Mouse (Mus musculus) testis, adult 2 months (tissue): Measurements from ENCODE around the gene Ankrd35. TPM values are rescaled to one million over a fixed set of nuclear protein-coding genes. Genes with fewer than 3 reads are reported as not detected.

ENCODE experiments used
- H3K27ac ChIP-seq: fragments of 200-500 bp; 2 replicates; pipeline ENCODE4 v1.5.1; 2012; ENCODE audit warnings: low read depth, low read length; ENCODE audit not compliant: control insufficient read depth, insufficient read depth
- H3K27me3 ChIP-seq: fragments of 200-500 bp; 2 replicates; pipeline ENCODE4 v1.6.1; 2012; ENCODE audit warnings: mild to moderate bottlenecking, low read length, moderate library complexity; ENCODE audit not compliant: control insufficient read depth, insufficient read depth
- H3K36me3 ChIP-seq: fragments of 200-500 bp; 2 replicates; pipeline ENCODE4 v1.6.1; 2012; ENCODE audit warnings: mild to moderate bottlenecking, low read length; ENCODE audit not compliant: control insufficient read depth, insufficient read depth
- H3K4me1 ChIP-seq: fragments of 200-500 bp; 2 replicates; pipeline ENCODE4 v1.6.1; 2012; ENCODE audit warnings: low read length; ENCODE audit not compliant: control insufficient read depth, insufficient read depth
- H3K4me3 ChIP-seq: fragments of 200-500 bp; 2 replicates; pipeline ENCODE4 v1.5.1; 2012; ENCODE audit warnings: low read depth, mild to moderate bottlenecking, low read length, moderate library complexity, mixed read lengths; ENCODE audit not compliant: control insufficient read depth
- CTCF ChIP-seq: fragments of 200-500 bp; IDR thresholded peaks from 2 replicates; pipeline ENCODE4 v1.5.1; 2012; ENCODE audit warnings: low read depth, mild to moderate bottlenecking, inconsistent platforms, low read length, moderate library complexity; ENCODE audit not compliant: control insufficient read depth, insufficient read depth, insufficient replicate concordance
- POLR2A ChIP-seq: fragments of 200-500 bp; IDR thresholded peaks from 2 replicates; pipeline ENCODE4 v1.6.1; 2012; ENCODE audit warnings: low read depth, mild to moderate bottlenecking, inconsistent platforms, low read length, moderate library complexity; ENCODE audit not compliant: control insufficient read depth
- polyA plus RNA-seq: library from polyadenylated mRNA; depleted of rRNA; stranded (reverse); fragments of >200 nt; gene quantifications from 2 replicates; pipeline ENCODE4 v1.2.3, GENCODE M21; 2012

The Ankrd35 gene
- polyA plus RNA-seq, 1 experiment: 0.52 TPM

GRCm38 (mm10) chr3:96714286-96714685 lies 44.4 kb downstream of the Ankrd35 start:
- Histone ChIP-seq H3K36me3 (peaks cover 2% of the 10 kb centered on the region), H3K27ac (no peak overlapping the region), H3K27me3 (no peaks in the 10 kb centered on the region), H3K4me3 (no peak overlapping the region), H3K4me1 (no peaks in the 10 kb centered on the region)
- no peak for TF ChIP-seq POLR2A
- TF ChIP-seq CTCF: no peak

- TF ChIP-seq CTCF (no peak), POLR2A (no peak)
- H3K27ac ChIP-seq: no peak overlapping the region
- no peaks in the 10 kb centered on the region for H3K4me1 ChIP-seq
- H3K27me3 ChIP-seq: no peaks in the 10 kb centered on the region
- H3K4me3 ChIP-seq: no peak overlapping the region
- peaks cover 2% of the 10 kb centered on the region for H3K36me3 ChIP-seq
Observed at GRCm38 (mm10) chr3:96715854-96716253, 45.9 kb downstream of the Ankrd35 start.

GRCm38 (mm10) chr3:96719173-96719572 lies 49.2 kb downstream of the Ankrd35 start:
- peaks cover 2% of the 10 kb centered on the region for H3K36me3 ChIP-seq
- no peaks in the 10 kb centered on the region for H3K27me3 ChIP-seq
- no peak overlapping the region for H3K27ac ChIP-seq
- TF ChIP-seq POLR2A: no peak
- peak; percentile 36; the same call in 1 of the 2 replicates for TF ChIP-seq CTCF
- no peak overlapping the region for H3K4me3 ChIP-seq
- no peaks in the 10 kb centered on the region for H3K4me1 ChIP-seq

DNA sequence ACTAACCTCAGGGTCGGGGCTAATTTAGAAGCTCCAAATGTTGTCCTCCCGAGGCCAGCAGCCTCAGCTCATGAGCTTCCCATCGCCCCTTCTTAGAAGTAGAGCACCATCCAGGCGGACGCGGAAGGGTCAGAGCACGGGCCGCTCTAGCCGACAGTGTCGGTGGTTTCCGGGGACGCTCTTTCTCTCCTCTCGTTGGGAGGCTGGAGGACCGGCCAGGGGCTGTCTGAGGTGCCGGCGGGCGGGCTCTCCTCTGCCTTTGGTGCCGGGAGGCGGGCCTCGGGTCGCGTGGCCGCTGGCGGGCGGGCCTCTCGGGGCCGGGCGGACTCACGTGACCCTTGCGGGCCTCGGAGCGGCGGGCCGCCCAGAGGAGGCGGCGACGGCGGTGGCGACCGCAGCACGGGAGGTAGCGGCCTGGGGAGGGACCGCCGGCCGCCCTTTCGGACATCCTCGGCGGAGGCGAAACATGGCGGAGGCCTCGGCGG lies 57.5 kb downstream of the Ankrd35 start, which contains the start of the genes Polr3c and Rnf115:
Gene Polr3c (minus strand): TSS at position 286 of the 485 bp plus-strand sequence.
Gene Rnf115 (plus strand): TSS at position 322 of the 485 bp plus-strand sequence.
- peak within 1 kb of the TSS; percentile 92 for H3K4me3 ChIP-seq
- TF ChIP-seq POLR2A (peak; percentile 83), CTCF (no peak)
- peak within 1 kb of the TSS; percentile 87 for H3K27ac ChIP-seq
- peaks cover 5% of the 10 kb centered on the region for H3K4me1 ChIP-seq
- no peaks in the 10 kb centered on the region; the same call in 1 of the 2 replicates for H3K36me3 ChIP-seq
- no peaks in the 10 kb centered on the region for H3K27me3 ChIP-seq

DNA sequence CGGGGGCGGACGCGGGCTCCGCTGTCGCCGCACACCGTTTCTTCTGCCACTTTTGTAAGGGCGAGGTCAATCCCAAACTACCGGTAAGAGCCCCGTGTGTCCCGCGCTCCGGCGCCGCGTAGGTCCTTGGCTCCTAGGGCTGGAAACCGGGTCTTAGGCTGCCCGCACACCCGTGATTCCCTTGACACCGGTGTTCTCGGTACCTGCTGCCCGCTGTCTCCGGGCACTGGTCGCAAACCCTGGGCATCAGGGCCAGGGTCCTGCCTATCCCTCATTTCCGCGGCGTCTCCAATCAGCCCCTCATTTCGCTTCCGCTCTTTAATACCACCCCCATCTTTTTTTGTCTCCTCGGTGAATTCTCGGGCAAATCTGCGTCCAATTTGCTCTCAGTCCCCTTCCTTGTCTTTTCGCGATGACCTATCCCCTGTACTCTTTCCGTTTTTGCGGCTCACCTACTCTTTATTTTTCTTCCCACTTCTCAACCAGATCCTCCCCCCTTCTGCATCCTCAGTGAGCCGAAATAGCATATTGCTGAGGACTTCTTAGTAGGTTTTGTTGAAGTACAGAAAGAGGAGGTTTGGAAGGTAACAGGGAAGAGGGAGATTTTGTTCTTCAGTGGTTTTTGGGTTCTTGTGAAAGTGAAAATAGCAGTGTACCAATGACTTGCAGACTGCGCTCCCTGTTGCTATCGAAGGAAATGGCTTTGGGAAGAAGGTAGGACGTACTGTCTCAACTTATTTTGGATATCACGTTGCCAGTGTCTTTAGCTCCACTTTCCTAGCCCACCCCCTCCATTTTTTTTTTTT lies 58.1 kb downstream of the Ankrd35 start:
- peaks cover 5% of the 10 kb centered on the region for H3K4me1 ChIP-seq
- H3K4me3 ChIP-seq: peak overlapping the region; percentile 92
- TF ChIP-seq CTCF (no peak), POLR2A (no peak)
- H3K36me3 ChIP-seq: no peaks in the 10 kb centered on the region; the same call in 1 of the 2 replicates
- H3K27me3 ChIP-seq: no peaks in the 10 kb centered on the region
- H3K27ac ChIP-seq: peak overlapping the region; percentile 87

- TF ChIP-seq POLR2A (no peak), CTCF (no peak)
- Histone ChIP-seq H3K4me3 (peak overlapping the region; percentile 92; the same call in 1 of the 2 replicates), H3K36me3 (no peaks in the 10 kb centered on the region), H3K4me1 (peaks cover 5% of the 10 kb centered on the region), H3K27me3 (no peaks in the 10 kb centered on the region), H3K27ac (peak overlapping the region; percentile 87; the same call in 1 of the 2 replicates)
Observed at GRCm38 (mm10) chr3:96728634-96729402, 58.9 kb downstream of the Ankrd35 start.

GRCm38 (mm10) chr3:96729403-96729784 lies 59.5 kb downstream of the Ankrd35 start:
- TF ChIP-seq CTCF: no peak
- TF ChIP-seq POLR2A: no peak
- H3K4me1 ChIP-seq: peaks cover 7% of the 10 kb centered on the region
- H3K4me3 ChIP-seq: no peak overlapping the region

More at GRCm38 (mm10) chr3:96729403-96729784, 59.5 kb downstream of the Ankrd35 start:
- H3K27me3 ChIP-seq: no peaks in the 10 kb centered on the region
- H3K27ac ChIP-seq: no peak overlapping the region
- H3K36me3 ChIP-seq: no peaks in the 10 kb centered on the region
